Mouse (Mus musculus): Measurements from ENCODE around the gene Tkt. TPM values are rescaled to one million over a fixed set of nuclear protein-coding genes. Genes with fewer than 3 reads are reported as not detected.

Gene Tkt
- total RNA-seq, 1 experiment from 2014 or later = 152 TPM

DNA sequence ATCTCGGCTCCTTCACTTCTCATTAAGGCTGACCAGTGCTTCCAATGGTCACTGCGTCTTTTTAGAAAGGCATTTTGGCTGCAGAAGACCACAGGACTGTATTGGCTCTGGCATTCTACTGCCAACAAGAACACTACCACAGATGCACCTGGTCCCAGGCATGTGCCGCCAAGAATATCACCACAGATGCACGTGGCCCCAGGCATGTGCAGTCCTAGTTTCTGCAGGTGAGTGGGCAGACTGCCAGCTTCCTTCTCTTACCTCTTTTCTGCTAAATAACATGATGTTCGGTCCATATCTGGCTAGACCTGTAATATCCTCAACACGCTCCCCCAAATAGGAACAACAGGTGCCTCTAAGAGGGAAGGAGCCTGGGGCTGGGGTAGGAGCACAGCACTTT lies 60.0 kb downstream of the Tkt start:
- ATAC-seq (ENCODE audit: extremely low read depth, insufficient number of reproducible peaks, low FRiP score, poor library complexity, severe bottlenecking) = no peak

DNA sequence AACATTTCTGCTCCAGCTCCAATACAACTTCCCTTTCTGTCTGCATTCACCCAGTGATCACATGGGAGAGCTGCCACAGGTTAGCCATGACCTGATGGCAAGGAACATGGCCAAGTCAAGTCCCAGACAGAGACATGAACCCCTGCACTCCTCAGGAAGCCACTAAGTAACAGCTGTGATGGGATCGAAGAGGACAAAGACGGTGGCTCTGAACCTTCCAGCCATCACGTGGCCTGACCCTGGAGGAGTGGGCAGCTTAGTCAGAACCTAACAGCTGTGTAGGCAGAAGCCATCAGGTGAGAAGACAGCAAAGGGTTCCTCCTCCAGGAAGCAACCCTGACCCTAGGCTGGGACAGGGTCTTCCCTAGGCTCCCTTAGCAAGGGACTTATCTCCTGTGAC lies 61.3 kb downstream of the Tkt start:
- no peak for ATAC-seq (ENCODE audit: extremely low read depth, insufficient number of reproducible peaks, low FRiP score, poor library complexity, severe bottlenecking)

DNA sequence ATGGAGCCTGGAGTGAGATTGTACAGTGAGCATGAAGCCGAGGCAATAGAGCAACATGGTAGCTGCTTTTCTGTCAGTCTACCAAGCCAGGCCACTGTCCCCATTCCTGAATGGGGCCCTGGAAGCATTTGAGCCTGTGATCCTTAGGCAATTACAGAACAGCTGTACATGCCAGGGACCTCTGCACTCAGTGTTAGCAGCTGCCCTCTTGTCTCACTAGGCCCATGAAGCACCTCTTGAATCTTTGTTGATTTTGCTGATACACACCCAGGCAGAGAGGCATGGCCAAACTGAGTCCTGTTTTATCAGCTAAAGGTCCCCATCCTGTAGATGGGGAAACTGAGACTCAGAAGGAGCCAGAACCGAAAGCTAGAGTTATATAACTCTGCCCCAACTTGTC lies 62.1 kb downstream of the Tkt start:
- ATAC-seq (ENCODE audit: extremely low read depth, insufficient number of reproducible peaks, low FRiP score, poor library complexity, severe bottlenecking) = no peak

DNA sequence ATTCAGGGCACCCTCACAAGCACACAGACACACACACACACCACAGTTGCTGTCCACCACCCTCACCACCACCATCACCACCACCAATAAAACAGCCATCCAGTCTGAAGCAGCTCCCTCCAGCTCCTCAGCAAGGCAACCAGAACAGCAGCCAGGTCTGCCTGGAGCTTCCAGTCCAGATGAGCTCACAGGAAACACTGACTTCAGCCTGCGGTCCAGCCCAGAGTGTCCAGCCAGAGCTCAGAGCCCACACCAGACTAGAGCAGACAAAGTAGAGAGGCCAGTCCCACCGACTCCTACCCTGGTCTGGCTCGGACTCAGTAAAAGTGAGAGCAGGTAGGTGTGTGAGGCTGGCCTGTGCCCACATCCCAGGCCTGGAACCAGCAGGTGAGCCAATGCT lies 62.8 kb downstream of the Tkt start:
- no peak for ATAC-seq (ENCODE audit: extremely low read depth, insufficient number of reproducible peaks, low FRiP score, poor library complexity, severe bottlenecking)

DNA sequence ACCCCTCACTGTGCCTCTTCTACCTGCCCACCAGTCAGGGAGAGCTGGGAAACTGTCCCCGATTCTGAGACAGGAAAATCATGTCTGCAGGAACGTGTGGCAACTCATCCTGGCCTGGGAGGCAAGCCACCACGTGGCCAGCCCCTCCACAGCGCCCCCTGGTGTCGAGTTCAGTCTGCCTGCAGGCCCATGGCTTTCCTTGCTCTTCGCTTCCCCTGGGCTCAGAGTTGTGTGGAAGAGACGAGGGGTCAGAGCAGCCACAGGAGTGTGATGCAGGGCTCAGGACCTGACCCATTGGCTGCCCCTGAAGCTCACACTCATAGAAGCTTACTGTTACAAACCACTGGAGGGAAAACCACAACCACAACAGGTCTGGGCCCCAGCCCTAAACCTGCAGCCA lies 64.4 kb downstream of the Tkt start:
- peak; percentile 32 for ATAC-seq (ENCODE audit: extremely low read depth, insufficient number of reproducible peaks, low FRiP score, poor library complexity, severe bottlenecking)

DNA sequence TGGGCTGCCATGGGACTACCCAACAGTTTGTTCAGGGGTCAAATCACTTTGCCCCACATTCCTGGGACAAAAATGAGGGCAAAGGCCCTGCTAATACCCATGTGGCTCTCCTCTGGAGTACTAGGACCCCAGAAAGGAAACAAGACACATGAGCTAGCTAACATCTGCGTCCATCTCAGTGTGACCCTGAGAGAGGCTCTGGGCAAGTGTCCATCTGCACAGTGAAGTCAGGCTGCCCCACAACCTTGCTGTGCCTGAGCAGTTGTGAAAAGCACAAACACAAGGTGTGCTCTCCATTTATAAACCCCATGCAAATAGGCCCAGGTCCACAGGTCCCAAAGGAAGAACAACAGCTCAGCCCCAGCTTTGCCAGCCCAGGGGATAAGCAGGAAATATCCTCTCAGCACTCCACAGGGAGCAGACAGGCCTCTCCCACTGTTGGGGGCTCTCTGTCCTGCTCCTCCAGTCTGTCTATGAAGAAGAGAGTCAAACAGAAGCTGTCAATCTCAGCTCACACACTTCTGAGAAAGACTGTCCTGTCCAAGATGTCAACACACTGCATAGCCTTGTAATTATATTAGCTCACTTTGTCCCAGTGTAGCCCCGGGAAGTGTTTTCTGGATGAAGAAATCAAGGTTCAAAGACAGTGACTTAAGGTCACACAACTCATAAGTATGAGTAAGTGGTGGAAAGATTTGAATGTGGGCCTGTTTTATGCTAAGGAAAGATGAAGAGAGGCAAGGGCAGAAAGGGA lies 65.0 kb downstream of the Tkt start:
- no peak for ATAC-seq (ENCODE audit: extremely low read depth, insufficient number of reproducible peaks, low FRiP score, poor library complexity, severe bottlenecking)

DNA sequence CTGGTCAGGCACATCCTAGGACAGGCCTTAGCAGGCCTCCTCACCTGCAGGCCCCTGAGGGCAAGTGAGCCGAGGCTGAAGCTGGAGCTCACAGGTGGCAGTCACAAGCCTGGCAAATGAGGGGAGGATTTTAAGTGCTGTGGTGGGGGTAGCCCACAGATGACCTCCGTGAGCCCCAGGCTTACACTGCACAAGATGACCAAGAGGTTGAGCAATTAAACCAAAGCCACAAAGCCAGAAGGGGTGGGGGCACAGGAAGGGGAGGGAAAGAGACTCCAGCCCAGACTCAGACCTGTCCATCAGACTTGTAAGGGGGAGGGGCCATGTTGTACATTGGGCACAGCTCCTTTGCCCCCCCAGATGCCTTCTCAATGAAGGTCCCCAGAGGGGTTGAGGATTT lies 68.6 kb downstream of the Tkt start:
- peak; percentile 39; the same call in 1 of the 2 replicates for ATAC-seq (ENCODE audit: extremely low read depth, insufficient number of reproducible peaks, low FRiP score, poor library complexity, severe bottlenecking)

DNA sequence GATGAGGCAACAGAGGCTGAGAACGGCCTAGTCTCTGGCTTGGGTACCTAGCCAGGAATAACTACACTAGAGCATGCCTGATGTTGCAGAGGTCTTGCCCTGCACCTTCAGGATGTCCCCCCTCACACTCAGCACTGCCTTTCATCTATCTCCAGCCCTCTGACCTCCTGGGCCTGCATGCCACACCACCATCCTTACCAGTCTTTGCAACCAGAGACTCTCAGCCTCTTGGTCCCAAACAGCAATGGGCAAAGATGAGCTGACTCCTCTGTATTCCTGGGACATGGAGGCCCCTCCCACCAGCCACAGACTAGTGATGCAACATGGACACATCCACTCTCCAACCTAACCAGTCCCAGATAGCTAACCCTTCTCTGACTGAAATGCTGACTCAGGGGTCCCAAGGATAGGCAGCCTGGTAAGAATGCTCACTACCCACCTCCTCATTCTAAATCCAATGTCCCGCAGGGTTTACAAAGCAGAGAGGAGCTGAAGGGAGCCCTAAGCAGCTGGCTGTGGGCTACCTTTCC lies 70.7 kb downstream of the Tkt start:
- ATAC-seq (ENCODE audit: extremely low read depth, insufficient number of reproducible peaks, low FRiP score, poor library complexity, severe bottlenecking) = no peak

DNA sequence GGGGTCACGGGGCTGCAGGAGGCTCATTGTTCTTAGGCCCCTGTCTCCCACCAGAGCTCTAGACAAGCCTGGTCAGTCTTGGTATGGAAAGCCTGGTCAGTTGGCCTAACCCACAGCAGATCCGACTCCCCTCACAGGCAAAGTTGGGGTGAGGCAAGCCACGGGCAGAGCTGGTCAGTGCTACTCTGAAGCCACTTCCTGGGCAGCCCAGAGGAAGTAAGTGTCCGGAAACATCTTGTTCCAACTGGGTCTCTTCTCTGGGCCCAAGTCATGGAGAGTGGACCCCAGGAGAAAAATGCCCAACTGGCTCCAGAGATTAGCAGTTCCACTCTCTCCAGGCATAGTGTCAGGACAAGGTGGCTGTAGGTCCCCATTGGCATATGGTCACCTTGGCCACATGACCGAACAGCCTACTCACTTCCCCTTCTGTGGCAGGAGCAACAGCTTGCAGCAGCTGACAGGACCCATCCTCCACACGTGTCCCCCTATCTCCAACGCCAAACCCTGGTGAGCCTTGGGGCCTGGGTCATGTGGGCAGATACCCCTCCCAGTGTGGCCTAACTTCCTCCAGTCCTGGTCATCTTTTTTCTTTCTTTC lies 71.9 kb downstream of the Tkt start:
- peak; percentile 64 for ATAC-seq (ENCODE audit: extremely low read depth, insufficient number of reproducible peaks, low FRiP score, poor library complexity, severe bottlenecking)

DNA sequence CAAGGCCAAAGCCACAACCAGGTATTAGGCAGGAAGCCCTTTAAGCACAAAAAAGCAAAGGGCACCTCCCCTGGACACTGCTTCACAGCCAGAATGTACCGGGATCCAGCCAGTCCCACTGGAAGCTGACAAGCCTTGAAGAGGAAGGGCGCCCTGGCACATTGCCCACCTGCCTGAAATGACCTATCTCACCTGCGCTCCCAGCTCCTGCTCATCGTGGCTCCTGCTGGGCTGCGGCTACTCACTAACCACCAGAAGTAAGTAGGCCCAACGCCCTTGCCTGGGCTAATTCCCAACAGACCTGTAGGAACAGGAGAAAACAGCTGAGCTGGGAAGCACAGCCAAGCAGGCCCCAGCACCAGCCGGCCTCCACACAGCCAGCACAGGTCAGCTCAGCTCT lies 74.0 kb downstream of the Tkt start:
- no peak for ATAC-seq (ENCODE audit: extremely low read depth, insufficient number of reproducible peaks, low FRiP score, poor library complexity, severe bottlenecking)

DNA sequence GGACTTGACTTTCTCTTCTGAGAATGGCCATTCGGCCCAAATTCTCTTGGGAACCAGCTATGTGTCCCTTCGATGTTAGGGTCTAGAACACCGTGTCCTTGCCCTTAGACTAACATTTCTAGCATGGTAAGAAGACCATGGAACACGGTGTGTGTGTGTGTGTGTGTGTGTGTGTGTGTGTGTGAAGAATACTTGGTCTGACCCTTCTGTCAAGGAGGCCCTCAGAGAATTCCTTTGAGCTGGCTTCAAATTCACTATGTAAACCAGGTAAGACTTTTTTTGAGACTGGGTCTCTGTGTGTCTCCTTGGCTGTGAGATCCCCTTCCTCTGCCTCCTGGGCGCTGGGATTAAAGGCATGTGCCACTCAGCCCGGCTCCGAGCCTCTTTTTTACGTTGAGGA lies 74.4 kb downstream of the Tkt start:
- no peak for ATAC-seq (ENCODE audit: extremely low read depth, insufficient number of reproducible peaks, low FRiP score, poor library complexity, severe bottlenecking)

Other genes with a start within 250 kb of the Tkt start
- 33.1 and 43.2 TPM in 2 replicates for gene Dcp1a, start 68.8 kb upstream of the Tkt start, total RNA-seq (2017)
- 6.3 and 8.3 TPM in 2 replicates for gene Cacna1d, start 56.9 kb upstream of the Tkt start, total RNA-seq (2017)
- 483 and 502 TPM in 2 replicates for gene Prkcd, start 77.9 kb downstream of the Tkt start, total RNA-seq (2017)
- gene Rft1, start 106.0 kb downstream of the Tkt start, total RNA-seq (2017) = 13.0 and 13.5 TPM in 2 replicates
- gene Sfmbt1, start 166.5 kb downstream of the Tkt start, total RNA-seq (2017) = 6.9 and 8.6 TPM in 2 replicates

All from neutrophil, adult 5-6 weeks (primary cell).